Mouse (Mus musculus) hindbrain, embryonic 11.5 days (tissue): ENCODE results near the gene Btbd9. TPM values are rescaled to one million over a fixed set of nuclear protein-coding genes. Genes with fewer than 3 reads are reported as not detected.
"Not testable (repeated sequence)": the region's sequence is repeated elsewhere in the genome, so short reads cannot be mapped to it uniquely, and the experiment has no call there.

Experiments used
- ATAC-seq: fragments of 200-750 bp; cut with Nextera tagmentation; 2 replicates; pipeline ENCODE4 v1.8.0; 2017; ENCODE audit warnings: mild to moderate bottlenecking, moderate TSS enrichment, moderate library complexity; ENCODE audit not compliant: low FRiP score
- DNase-seq: peaks from one replicate; pipeline ENCODE4 v3.0.0-alpha.2; 2015; ENCODE audit warnings: low spot score
- H3K27ac ChIP-seq: fragments of 300-500 bp; sonication (generic); 2 replicates; pipeline ENCODE4 v1.5.1; 2014; ENCODE audit warnings: mild to moderate bottlenecking, low read depth, low read length
- H3K27me3 ChIP-seq: fragments of 300-500 bp; sonication (generic); 2 replicates; pipeline ENCODE4 v1.6.1; 2014; ENCODE audit warnings: mild to moderate bottlenecking, low read length, moderate library complexity, mixed read lengths; ENCODE audit not compliant: control insufficient read depth, insufficient read depth
- H3K36me3 ChIP-seq: fragments of 300-500 bp; sonication (generic); 2 replicates; pipeline ENCODE4 v1.6.1; 2014; ENCODE audit warnings: mild to moderate bottlenecking, low read length, moderate library complexity, mixed read lengths; ENCODE audit not compliant: control insufficient read depth, insufficient read depth
- H3K4me1 ChIP-seq: fragments of 300-500 bp; sonication (generic); replicated peaks from 2 replicates; pipeline ENCODE4 v1.6.1; 2014; ENCODE audit warnings: low read length, mixed read lengths; ENCODE audit not compliant: control insufficient read depth, insufficient read depth
- H3K4me2 ChIP-seq: fragments of 300-500 bp; sonication (generic); replicated peaks from 2 replicates; pipeline ENCODE4 v1.6.1; 2014; ENCODE audit warnings: mild to moderate bottlenecking, low read depth, low read length
- H3K4me3 ChIP-seq: fragments of 300-500 bp; sonication (generic); 2 replicates; pipeline ENCODE4 v1.5.1; 2014; ENCODE audit warnings: low read depth, low read length
- H3K9ac ChIP-seq: fragments of 300-500 bp; sonication (generic); 2 replicates; pipeline ENCODE4 v1.6.1; 2014; ENCODE audit warnings: low read depth, low read length
- H3K9me3 ChIP-seq: fragments of 300-500 bp; sonication (generic); 2 replicates; pipeline ENCODE4 v1.6.1; 2016; ENCODE audit warnings: low read length; ENCODE audit not compliant: control insufficient read depth
- WGBS: fragments of 180-500 bp; shearing (Covaris S2); extraction: QIAGEN DNeasy Blood & Tissue Kit; methylation state at CpG from one replicate; pipeline ENCODE4 v1.1.7; 2014; 5-methylcytosine and 5-hydroxymethylcytosine counted together
- polyA plus RNA-seq: library from polyadenylated mRNA; unstranded; fragments of >200 nt; fragmentation: Nextera tagmentation; extraction: Ambion mirVana; gene quantifications from 2 replicates; pipeline ENCODE4 v1.2.1, GENCODE M21; 2014

Btbd9 gene
- polyA plus RNA-seq: 62.7 and 63.0 TPM in 2 replicates

DNA sequence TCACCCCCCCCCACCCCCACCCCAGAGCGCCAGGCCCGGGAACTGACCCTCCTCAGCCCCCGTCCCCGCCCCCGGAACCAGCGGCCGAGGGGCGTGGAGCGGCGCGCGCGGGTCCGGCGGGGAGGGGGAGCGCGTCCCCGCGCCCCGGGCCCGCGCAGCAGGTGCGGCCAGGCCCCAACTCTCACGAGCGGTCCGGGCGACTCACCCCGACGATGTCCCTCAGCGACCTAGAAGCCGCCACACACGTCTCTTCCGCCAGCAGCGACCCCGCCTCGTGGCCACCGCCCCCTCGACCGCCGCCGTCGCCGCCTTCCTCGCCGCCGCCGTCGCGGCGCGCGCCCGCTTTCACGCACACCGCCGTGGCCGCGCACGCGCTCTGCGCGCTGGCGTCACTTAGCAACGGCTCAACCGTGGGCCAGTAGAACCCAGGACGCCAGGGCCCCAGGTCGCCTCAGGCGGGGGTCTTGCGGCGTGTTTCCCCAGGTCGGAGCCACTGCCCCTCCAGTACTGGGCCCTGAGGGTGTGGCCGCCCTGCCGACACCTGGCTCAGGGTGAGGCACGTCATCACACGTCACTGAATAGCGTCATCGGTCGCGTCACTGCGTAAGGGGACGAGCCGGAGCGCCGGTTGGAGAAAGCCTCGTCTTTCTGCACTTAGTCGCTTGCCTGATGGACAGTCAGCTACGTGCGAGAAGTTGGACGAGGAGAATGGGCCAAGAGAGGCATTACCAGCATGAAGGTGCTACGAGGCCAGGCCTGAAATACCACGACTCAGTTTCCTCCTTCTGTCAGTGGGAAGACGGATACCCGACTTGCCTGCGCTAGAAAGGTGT, at the start of gene Btbd9:
TSS of gene Btbd9 (minus strand) at position 548 of the 833 bp plus-strand sequence.
- under 1% methylated on average over 67 of the region's 94 CpGs for whole genome bisulfite sequencing
- H3K4me2 ChIP-seq: peak within 1 kb of the TSS; percentile 60
- H3K36me3 ChIP-seq: no peaks in the 10 kb centered on the region
- no peaks in the 10 kb centered on the region for H3K27me3 ChIP-seq
- H3K9ac ChIP-seq: peak within 1 kb of the TSS; percentile 67
- H3K4me3 ChIP-seq: peak within 1 kb of the TSS; percentile 71
- ATAC-seq (peak; percentile 95), DNase-seq (peak; percentile 96)
- H3K9me3 ChIP-seq: no peaks in the 10 kb centered on the region
- peak within 1 kb of the TSS; percentile 80 for H3K27ac ChIP-seq
- peaks cover 5% of the 10 kb centered on the region; the same call in 1 of the 2 replicates for H3K4me1 ChIP-seq

DNA sequence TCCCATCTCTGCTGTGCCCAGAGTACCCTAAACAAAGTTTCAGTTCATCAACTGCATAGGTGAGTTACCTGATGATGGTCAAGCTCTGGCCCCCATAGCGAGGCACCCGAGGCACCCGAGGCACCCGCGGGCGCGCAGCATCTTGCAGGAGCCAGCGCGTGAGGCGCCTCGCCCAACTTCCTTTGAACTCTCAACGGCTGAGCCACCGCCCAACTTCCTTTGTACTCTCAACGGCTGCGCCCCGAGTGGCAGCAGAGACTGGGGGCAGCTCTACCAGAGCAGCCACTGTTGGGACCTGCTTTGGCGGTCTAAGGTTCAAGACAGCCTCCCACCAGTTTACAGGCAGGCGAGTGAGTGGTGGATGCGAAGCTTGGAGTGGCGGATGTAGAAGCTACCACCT, 47.8 kb upstream of the Btbd9 start, which contains the start of gene Dnah8:
TSS of gene Dnah8 (plus strand) at position 223 of the 400 bp plus-strand sequence.
- not testable (repeated sequence) for H3K9ac ChIP-seq, H3K27ac ChIP-seq, H3K4me1 ChIP-seq, H3K36me3 ChIP-seq, ATAC-seq, H3K27me3 ChIP-seq, H3K4me2 ChIP-seq, H3K4me3 ChIP-seq, DNase-seq, H3K9me3 ChIP-seq
- no CpG with 5 or more reads among the region's 20 CpGs for WGBS

DNA sequence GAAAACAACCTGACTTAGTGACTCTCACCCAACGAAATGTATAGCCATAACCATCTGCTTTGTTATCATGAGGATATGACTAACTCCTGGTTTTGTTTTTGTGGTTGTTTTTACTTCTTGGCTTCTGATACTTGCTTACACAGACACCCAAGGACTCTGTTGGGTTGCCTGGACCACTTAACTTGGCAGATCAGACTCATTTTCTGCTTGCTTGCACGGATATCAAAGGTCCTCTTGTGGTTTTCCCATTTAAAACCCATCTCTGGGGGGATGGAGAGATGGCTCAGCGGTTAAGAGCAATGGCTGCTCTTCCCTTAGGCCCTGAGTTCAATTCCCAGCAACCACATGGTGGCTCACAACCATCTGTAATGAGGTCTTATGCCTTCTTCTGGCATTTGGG, 46.9 kb upstream of the Btbd9 start:
- H3K4me2 ChIP-seq: no peak overlapping the region
- no peaks in the 10 kb centered on the region for H3K36me3 ChIP-seq
- DNase-seq (no peak), ATAC-seq (no peak)
- no peak overlapping the region for H3K9ac ChIP-seq
- no peaks in the 10 kb centered on the region for H3K4me1 ChIP-seq
- no peak overlapping the region for H3K4me3 ChIP-seq
- no peak overlapping the region for H3K27ac ChIP-seq
- WGBS: 88% methylated on average over 3 of the region's 3 CpGs
- no peaks in the 10 kb centered on the region for H3K9me3 ChIP-seq
- no peaks in the 10 kb centered on the region for H3K27me3 ChIP-seq

DNA sequence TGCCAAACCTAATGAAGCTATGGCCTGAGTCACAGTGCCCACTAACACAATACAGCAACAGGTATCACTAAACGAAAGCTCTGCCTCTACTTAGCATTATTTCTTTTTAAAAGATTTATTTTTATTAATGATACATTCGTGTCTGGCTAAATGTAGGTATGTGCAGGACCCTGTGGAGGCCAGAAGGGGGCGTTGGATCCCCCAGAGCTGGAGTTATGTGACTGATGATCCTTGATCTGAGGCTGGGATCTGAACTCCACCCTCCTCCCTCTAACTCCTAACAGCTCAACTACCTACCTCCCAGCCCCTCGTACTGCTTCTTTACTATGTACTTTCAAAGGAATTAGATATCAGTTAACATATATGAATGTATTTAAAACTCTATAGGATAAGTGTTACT, 45.2 kb upstream of the Btbd9 start:
- Histone ChIP-seq H3K9ac (no peak overlapping the region), H3K27me3 (no peaks in the 10 kb centered on the region), H3K4me1 (no peaks in the 10 kb centered on the region), H3K36me3 (no peaks in the 10 kb centered on the region), H3K9me3 (no peaks in the 10 kb centered on the region), H3K4me3 (no peak overlapping the region), H3K27ac (no peak overlapping the region), H3K4me2 (no peak overlapping the region)
- WGBS: 69% methylated on average over 4 of the region's 4 CpGs
- ATAC-seq: no peak
- DNase-seq: no peak

DNA sequence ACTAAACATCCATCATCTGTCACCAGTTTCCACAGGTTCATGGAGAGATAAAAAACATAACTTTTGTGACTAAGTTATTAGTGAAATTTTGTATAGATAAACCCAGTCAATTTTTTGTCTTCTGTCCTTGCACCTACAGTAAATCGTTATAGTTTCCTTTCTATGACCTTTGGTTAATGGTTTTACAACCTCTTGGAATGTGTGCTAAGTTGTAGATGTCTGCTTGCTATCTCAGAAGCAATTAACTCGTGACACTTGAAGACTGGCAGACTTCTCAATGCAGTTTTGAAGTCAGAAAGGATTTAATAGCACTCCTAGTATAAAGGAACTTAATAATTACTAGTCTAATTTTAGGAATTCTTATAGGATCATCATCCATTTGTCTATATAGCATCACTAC, 44.3 kb upstream of the Btbd9 start:
- DNase-seq (no peak), ATAC-seq (no peak)
- Histone ChIP-seq H3K27me3 (no peaks in the 10 kb centered on the region), H3K4me3 (no peak overlapping the region), H3K9me3 (no peaks in the 10 kb centered on the region), H3K4me1 (no peaks in the 10 kb centered on the region), H3K9ac (no peak overlapping the region), H3K36me3 (no peaks in the 10 kb centered on the region), H3K4me2 (no peak overlapping the region), H3K27ac (no peak overlapping the region)
- WGBS: 75% methylated on average over 2 of the region's 2 CpGs

DNA sequence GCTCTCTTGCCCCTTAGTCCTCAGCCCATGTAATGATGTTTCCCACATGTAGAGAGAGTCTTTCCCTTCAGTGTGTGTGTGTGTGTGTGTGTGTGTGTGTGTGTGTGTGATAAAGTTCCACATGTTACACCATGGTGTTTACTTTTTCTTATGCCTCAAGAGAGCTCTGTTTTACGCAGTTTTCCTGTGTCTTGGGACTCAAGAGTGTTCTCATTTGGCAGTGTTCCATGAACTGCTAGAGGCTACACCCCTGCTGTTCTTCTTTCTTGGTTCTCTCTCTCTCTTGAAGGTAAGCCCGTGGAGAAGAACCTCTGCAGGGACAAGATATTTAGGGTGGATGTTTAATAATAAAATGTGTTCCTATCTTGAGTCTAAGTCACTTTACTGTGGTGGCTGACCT, 42.9 kb upstream of the Btbd9 start:
- no peak for ATAC-seq
- no peaks in the 10 kb centered on the region for H3K27me3 ChIP-seq
- no peak overlapping the region for H3K9ac ChIP-seq
- no peaks in the 10 kb centered on the region for H3K9me3 ChIP-seq
- 65% methylated on average over 2 of the region's 2 CpGs for WGBS
- no peak for DNase-seq
- no peak overlapping the region for H3K4me3 ChIP-seq
- no peaks in the 10 kb centered on the region for H3K36me3 ChIP-seq
- no peaks in the 10 kb centered on the region for H3K4me1 ChIP-seq
- H3K4me2 ChIP-seq: no peak overlapping the region
- H3K27ac ChIP-seq: no peak overlapping the region

DNA sequence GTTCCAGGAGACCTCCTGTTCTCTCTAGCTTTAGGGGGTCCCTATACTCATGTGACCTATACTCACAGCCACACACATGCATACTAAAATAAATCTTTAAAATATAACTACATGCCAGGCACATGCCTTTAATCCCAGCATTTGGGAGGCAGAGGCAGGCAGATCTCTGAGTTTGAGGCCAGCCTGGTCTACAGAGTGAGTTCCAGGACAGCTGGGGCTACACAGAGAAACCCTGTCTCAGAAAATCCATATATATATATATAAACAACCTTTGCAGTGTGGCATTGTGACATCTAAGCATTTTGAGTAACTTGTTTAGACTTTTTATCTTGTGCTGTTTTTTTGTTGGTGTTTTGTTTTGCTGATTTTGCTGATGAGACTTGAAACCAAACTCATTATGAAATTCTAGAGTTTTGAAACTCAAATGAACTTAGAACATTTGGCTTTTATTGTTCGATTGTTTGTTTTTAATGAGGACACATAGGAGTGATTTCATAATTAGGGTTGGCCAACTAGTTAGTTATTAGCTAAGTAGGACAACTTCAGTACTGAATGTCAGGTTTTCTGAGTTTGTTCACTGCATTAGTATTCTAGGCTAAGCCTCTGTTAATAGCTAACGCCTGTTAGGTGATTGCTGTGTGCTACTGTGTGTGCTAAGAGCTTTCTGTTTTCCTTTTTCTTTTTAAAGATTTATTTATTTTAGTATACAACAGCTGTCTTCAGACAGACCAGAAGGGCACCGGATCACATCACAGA, 42.0 kb upstream of the Btbd9 start:
- Histone ChIP-seq H3K36me3 (no peaks in the 10 kb centered on the region), H3K4me1 (no peaks in the 10 kb centered on the region), H3K9me3 (no peaks in the 10 kb centered on the region), H3K4me2 (no peak overlapping the region), H3K27ac (no peak overlapping the region), H3K27me3 (no peaks in the 10 kb centered on the region), H3K4me3 (no peak overlapping the region), H3K9ac (no peak overlapping the region)
- WGBS: 89% methylated on average over 3 of the region's 3 CpGs
- ATAC-seq (no peak), DNase-seq (no peak)

DNA sequence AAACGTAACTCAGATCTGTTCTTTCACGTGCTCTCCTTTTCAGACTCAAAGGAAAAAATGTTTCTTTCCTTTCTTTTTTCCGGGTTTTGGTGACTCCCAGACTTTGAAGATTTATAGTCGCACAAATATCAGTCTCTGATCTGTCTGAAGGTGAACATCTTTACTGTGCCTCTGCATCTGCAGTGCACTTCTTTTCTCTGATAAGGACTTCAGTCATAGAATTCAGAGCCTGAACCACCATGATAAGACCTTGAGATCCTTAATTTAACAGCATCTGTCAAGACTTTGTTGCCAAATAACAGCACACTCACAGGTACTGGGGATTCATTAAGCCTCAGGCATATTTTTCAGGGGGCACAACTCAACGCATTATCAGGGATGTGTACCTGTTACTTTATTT, 39.9 kb upstream of the Btbd9 start:
- Histone ChIP-seq H3K36me3 (no peaks in the 10 kb centered on the region), H3K27ac (no peak overlapping the region), H3K4me1 (0 out of 2 replicates have a peak, but pooled peaks cover 3% of the 10 kb centered on the region), H3K27me3 (no peaks in the 10 kb centered on the region), H3K9ac (no peak overlapping the region), H3K4me3 (no peak overlapping the region), H3K9me3 (no peaks in the 10 kb centered on the region), H3K4me2 (no peak overlapping the region)
- ATAC-seq (no peak), DNase-seq (no peak)
- 91% methylated on average over 5 of the region's 5 CpGs for WGBS
